Mouse (Mus musculus) midbrain, embryonic 13.5 days (tissue): ENCODE data around the gene Phf19. TPM values are rescaled to one million over a fixed set of nuclear protein-coding genes. Genes with fewer than 3 reads are reported as not detected.

Source experiments
- ATAC-seq: fragments of 200-750 bp; cut with Nextera tagmentation; 2 replicates; pipeline ENCODE4 v1.8.0; 2017; ENCODE audit warnings: mild to moderate bottlenecking, moderate TSS enrichment, moderate library complexity
- H3K27ac ChIP-seq: fragments of 300-500 bp; sonication (generic); 2 replicates; pipeline ENCODE4 v1.5.1; 2015; ENCODE audit warnings: inconsistent platforms, mild to moderate bottlenecking, moderate library complexity
- H3K27me3 ChIP-seq: fragments of 300-500 bp; sonication (generic); 2 replicates; pipeline ENCODE4 v1.6.1; 2015; ENCODE audit warnings: mild to moderate bottlenecking, inconsistent platforms
- H3K36me3 ChIP-seq: fragments of 300-500 bp; sonication (generic); 2 replicates; pipeline ENCODE4 v1.6.1; 2015; ENCODE audit warnings: mild to moderate bottlenecking, inconsistent platforms
- H3K4me1 ChIP-seq: fragments of 300-500 bp; sonication (generic); replicated peaks from 2 replicates; pipeline ENCODE4 v1.6.1; 2015; ENCODE audit warnings: inconsistent platforms
- H3K4me2 ChIP-seq: fragments of 300-500 bp; sonication (generic); replicated peaks from 2 replicates; pipeline ENCODE4 v1.6.1; 2015; ENCODE audit warnings: moderate library complexity, mild to moderate bottlenecking, inconsistent platforms
- H3K4me3 ChIP-seq: fragments of 300-500 bp; sonication (generic); replicated peaks from 2 replicates; pipeline ENCODE4 v1.5.1; 2015; ENCODE audit warnings: mild to moderate bottlenecking, inconsistent platforms
- H3K9ac ChIP-seq: fragments of 300-500 bp; sonication (generic); replicated peaks from 2 replicates; pipeline ENCODE4 v1.6.1; 2015; ENCODE audit warnings: mild to moderate bottlenecking, inconsistent platforms
- H3K9me3 ChIP-seq: fragments of 300-500 bp; sonication (generic); 2 replicates; pipeline ENCODE4 v1.6.1; 2016; ENCODE audit warnings: mild to moderate bottlenecking, inconsistent platforms
- WGBS: fragments of 180-500 bp; shearing (Covaris S2); methylation state at CpG from one replicate; pipeline ENCODE4 v1.1.7; 2015; 5-methylcytosine and 5-hydroxymethylcytosine counted together
- polyA plus RNA-seq: library from polyadenylated mRNA; unstranded; fragments of >200 nt; fragmentation: Nextera tagmentation; extraction: Ambion mirVana; gene quantifications from 2 replicates; pipeline ENCODE4 v1.2.1, GENCODE M21; 2015

Gene Phf19
- polyA plus RNA-seq, 1 experiment from 2014 or later, result 2.2 TPM

DNA sequence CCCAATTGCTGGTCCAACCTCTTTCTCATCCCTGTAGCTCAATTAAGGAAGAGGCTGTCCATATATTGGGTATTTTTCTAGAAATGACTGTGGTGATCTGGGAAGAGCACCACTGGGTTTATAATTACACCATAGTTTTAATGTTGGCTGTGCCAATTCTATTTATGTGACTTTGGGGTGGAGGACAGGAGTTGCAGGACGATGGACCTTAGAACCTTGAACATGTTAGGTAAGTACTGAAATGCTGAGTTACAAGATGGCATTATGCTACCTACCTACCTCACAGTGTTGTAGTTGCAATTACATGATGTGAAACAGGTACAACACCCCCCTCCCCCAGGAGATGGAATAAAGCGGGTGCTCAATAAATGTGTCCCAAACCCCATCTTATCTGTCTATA lies 31.1 kb downstream of the Phf19 start:
- H3K4me3 ChIP-seq, result no peak overlapping the region
- 99% methylated on average over 2 of the region's 2 CpGs for WGBS
- H3K36me3 ChIP-seq, result no peaks in the 10 kb centered on the region
- peaks cover 6% of the 10 kb centered on the region; the same call in 1 of the 2 replicates for H3K27me3 ChIP-seq
- no peak overlapping the region for H3K9ac ChIP-seq
- no peaks in the 10 kb centered on the region for H3K9me3 ChIP-seq
- ATAC-seq, result no peak
- H3K4me1 ChIP-seq, result no peaks in the 10 kb centered on the region
- H3K27ac ChIP-seq, result no peak overlapping the region
- no peak overlapping the region for H3K4me2 ChIP-seq

GRCm38 (mm10) chr2:34880054-34880453 lies 33.8 kb downstream of the Phf19 start:
- Histone ChIP-seq H3K27me3 (peaks cover 26% of the 10 kb centered on the region), H3K27ac (no peak overlapping the region), H3K36me3 (no peaks in the 10 kb centered on the region), H3K4me3 (no peak overlapping the region), H3K9ac (no peak overlapping the region), H3K4me1 (no peaks in the 10 kb centered on the region), H3K9me3 (no peaks in the 10 kb centered on the region), H3K4me2 (no peak overlapping the region)
- no peak for ATAC-seq
- 89% methylated on average over 10 of the region's 10 CpGs for WGBS

- peak within 1 kb of the TSS; percentile 36 for H3K9ac ChIP-seq
- no peaks in the 10 kb centered on the region for H3K36me3 ChIP-seq
- peak within 1 kb of the TSS; percentile 15 for H3K4me3 ChIP-seq
- no peak for ATAC-seq
- no peak within 1 kb of the TSS for H3K27ac ChIP-seq
- peak within 1 kb of the TSS; percentile 36 for H3K4me2 ChIP-seq
- H3K9me3 ChIP-seq, result no peaks in the 10 kb centered on the region
- peaks cover 15% of the 10 kb centered on the region for H3K4me1 ChIP-seq
- 12% methylated on average over 8 of the region's 8 CpGs for WGBS
- peaks cover 54% of the 10 kb centered on the region for H3K27me3 ChIP-seq
These were observed 38.9 kb downstream of the Phf19 start, which contains the start of gene Psmd5 for GRCm38 (mm10) chr2:34874816-34875345. TSS of gene Psmd5 (minus strand) at chr2:34874968.

- peak within 1 kb of the TSS; percentile 36 for H3K4me2 ChIP-seq
- ATAC-seq, result no peak
- H3K9me3 ChIP-seq, result no peaks in the 10 kb centered on the region
- peaks cover 22% of the 10 kb centered on the region for H3K4me1 ChIP-seq
- H3K9ac ChIP-seq, result peak within 1 kb of the TSS; percentile 36
- peaks cover 54% of the 10 kb centered on the region for H3K27me3 ChIP-seq
- 3% methylated on average over 14 of the region's 14 CpGs for WGBS
- H3K4me3 ChIP-seq, result peak within 1 kb of the TSS; percentile 15
- H3K27ac ChIP-seq, result no peak within 1 kb of the TSS
- no peaks in the 10 kb centered on the region for H3K36me3 ChIP-seq
These were observed 39.6 kb downstream of the Phf19 start, which contains the start of gene Cutal for GRCm38 (mm10) chr2:34874271-34874670. TSS of gene Cutal (plus strand) at chr2:34874396.

GRCm38 (mm10) chr2:34870520-34871474 lies 43.0 kb downstream of the Phf19 start:
- H3K9ac ChIP-seq, result peak overlapping the region; percentile 89
- H3K9me3 ChIP-seq, result no peaks in the 10 kb centered on the region
- peaks cover 43% of the 10 kb centered on the region for H3K4me1 ChIP-seq
- peak; percentile 99 for ATAC-seq
- under 1% methylated on average over 67 of the region's 67 CpGs for WGBS
- H3K4me3 ChIP-seq, result peak overlapping the region; percentile 89
- H3K27ac ChIP-seq, result peak overlapping the region; percentile 90
- peak overlapping the region; percentile 67 for H3K4me2 ChIP-seq
- H3K27me3 ChIP-seq, result peaks cover 32% of the 10 kb centered on the region
- H3K36me3 ChIP-seq, result peaks cover 3% of the 10 kb centered on the region; the same call in 1 of the 2 replicates

DNA sequence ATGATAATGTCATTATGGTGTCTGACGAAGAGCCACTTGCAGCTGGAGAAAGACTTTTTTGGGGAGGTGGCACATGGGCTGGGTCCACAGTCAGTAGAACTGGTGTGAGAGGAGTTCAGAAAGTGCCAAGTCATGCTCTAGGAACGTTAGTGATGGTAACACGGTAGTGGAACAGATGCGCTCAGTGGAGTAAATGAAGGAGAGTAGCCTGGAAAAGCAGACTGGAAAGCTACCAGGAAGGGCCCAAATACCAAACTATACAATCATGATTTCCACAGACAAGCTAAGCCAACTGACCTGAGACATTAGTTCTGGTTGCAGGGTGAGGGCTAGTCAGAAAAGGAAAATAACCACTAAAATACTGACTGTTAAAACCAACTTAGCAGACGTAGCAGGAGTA lies 44.1 kb downstream of the Phf19 start:
- H3K27me3 ChIP-seq, result peaks cover 25% of the 10 kb centered on the region
- no peak overlapping the region for H3K27ac ChIP-seq
- peak overlapping the region; percentile 89 for H3K9ac ChIP-seq
- WGBS, result 45% methylated on average over 5 of the region's 5 CpGs
- H3K4me1 ChIP-seq, result peaks cover 42% of the 10 kb centered on the region
- H3K9me3 ChIP-seq, result no peaks in the 10 kb centered on the region
- H3K4me2 ChIP-seq, result peak overlapping the region; percentile 67
- peaks cover 11% of the 10 kb centered on the region for H3K36me3 ChIP-seq
- ATAC-seq, result no peak
- H3K4me3 ChIP-seq, result peak overlapping the region; percentile 89

DNA sequence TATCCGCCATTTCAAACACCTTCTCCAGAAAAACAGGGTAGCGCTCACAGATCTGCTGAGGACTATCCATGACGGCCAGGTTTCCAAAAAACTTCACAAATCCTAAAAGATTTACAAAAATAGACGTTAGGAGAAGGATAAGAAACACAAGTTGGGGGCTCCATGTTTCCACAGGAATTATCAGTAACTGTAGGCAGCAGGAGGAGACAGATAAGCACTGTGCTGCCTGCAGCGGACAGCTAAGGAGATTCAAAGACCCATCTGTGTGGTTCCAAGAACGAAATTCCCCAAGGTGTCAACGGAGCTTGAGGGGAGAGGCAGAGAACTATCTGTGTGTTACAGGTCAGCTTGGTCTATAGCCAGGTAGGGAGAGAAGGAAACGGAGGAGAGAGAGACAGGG lies 56.1 kb downstream of the Phf19 start:
- H3K4me2 ChIP-seq, result no peak overlapping the region
- ATAC-seq, result no peak
- 96% methylated on average over 8 of the region's 8 CpGs for WGBS
- no peaks in the 10 kb centered on the region for H3K27me3 ChIP-seq
- H3K9me3 ChIP-seq, result no peaks in the 10 kb centered on the region
- no peak overlapping the region for H3K27ac ChIP-seq
- H3K4me1 ChIP-seq, result no peaks in the 10 kb centered on the region
- no peak overlapping the region for H3K4me3 ChIP-seq
- H3K9ac ChIP-seq, result no peak overlapping the region
- H3K36me3 ChIP-seq, result peaks cover 91% of the 10 kb centered on the region

DNA sequence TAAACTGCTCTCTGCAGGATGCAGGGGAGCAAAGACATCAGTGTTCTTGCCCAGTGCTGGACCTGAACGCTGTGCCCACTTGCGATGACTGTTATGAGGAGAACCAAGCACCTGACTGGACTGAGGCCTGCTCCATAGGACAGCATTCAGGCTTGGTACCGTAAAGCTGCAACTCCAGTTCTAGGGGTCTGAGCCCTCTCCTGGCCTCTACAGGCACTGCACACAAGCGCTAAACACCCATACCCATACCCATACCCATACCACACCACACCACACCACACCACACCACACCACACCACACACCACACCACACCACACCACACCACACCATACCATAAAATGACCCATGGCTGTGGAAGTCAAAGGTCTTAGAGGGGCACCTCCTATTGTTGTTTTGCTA lies 58.6 kb downstream of the Phf19 start:
- Histone ChIP-seq H3K9me3 (no peaks in the 10 kb centered on the region), H3K27ac (no peak overlapping the region), H3K9ac (no peak overlapping the region), H3K36me3 (peaks cover 97% of the 10 kb centered on the region), H3K4me2 (no peak overlapping the region), H3K4me1 (no peaks in the 10 kb centered on the region), H3K4me3 (no peak overlapping the region), H3K27me3 (no peaks in the 10 kb centered on the region)
- WGBS, result 94% methylated on average over 4 of the region's 4 CpGs
- no peak for ATAC-seq

GRCm38 (mm10) chr2:34847702-34848101 lies 66.1 kb downstream of the Phf19 start:
- WGBS, result 96% methylated on average over 1 of the region's 1 CpGs

More at GRCm38 (mm10) chr2:34847702-34848101, 66.1 kb downstream of the Phf19 start:
- Histone ChIP-seq H3K4me1 (no peaks in the 10 kb centered on the region), H3K27ac (no peak overlapping the region), H3K9me3 (no peaks in the 10 kb centered on the region), H3K27me3 (no peaks in the 10 kb centered on the region), H3K4me3 (no peak overlapping the region), H3K9ac (no peak overlapping the region), H3K36me3 (peaks cover 36% of the 10 kb centered on the region), H3K4me2 (no peak overlapping the region)
- no peak for ATAC-seq

Other genes with a start within 250 kb of the Phf19 start
- gene Gapvd1, start 158.8 kb downstream of the Phf19 start, polyA plus RNA-seq, result 123 and 126 TPM in 2 replicates
- gene Hspa5, start 142.1 kb downstream of the Phf19 start, polyA plus RNA-seq, result 464 and 489 TPM in 2 replicates
- 21.8 and 22.7 TPM in 2 replicates for gene Rabepk, start 114.1 kb downstream of the Phf19 start, polyA plus RNA-seq
- gene Fbxw2, start 87.7 kb downstream of the Phf19 start, polyA plus RNA-seq, result 80.4 and 88.8 TPM in 2 replicates
- 0.19 TPM in 1 of 2 replicates, not detected in the other for gene Gm34653, start 81.0 kb downstream of the Phf19 start, polyA plus RNA-seq
- 0.28 and 0.39 TPM in 2 replicates for gene Cutal, start 39.6 kb downstream of the Phf19 start, polyA plus RNA-seq
- gene Psmd5, start 39.1 kb downstream of the Phf19 start, polyA plus RNA-seq, result 104 and 110 TPM in 2 replicates
- gene Traf1, start 47.7 kb upstream of the Phf19 start, polyA plus RNA-seq, result 0.59 and 0.79 TPM in 2 replicates
- 0.58 and 0.97 TPM in 2 replicates for gene Hc, start 147.4 kb upstream of the Phf19 start, polyA plus RNA-seq
- gene AI182371, start 187.5 kb upstream of the Phf19 start, polyA plus RNA-seq, result 0.22 and 0.46 TPM in 2 replicates
- 16.7 and 18.1 TPM in 2 replicates for gene Cntrl, start 195.5 kb upstream of the Phf19 start, polyA plus RNA-seq